Mouse (Mus musculus) testis, adult 2 months (tissue): ENCODE data around the gene Nudt14. TPM values are rescaled to one million over a fixed set of nuclear protein-coding genes. Genes with fewer than 3 reads are reported as not detected.

Source experiments
- H3K27ac ChIP-seq: fragments of 200-500 bp; 2 replicates; pipeline ENCODE4 v1.5.1; 2012; ENCODE audit warnings: low read depth, low read length; ENCODE audit not compliant: control insufficient read depth, insufficient read depth
- H3K27me3 ChIP-seq: fragments of 200-500 bp; 2 replicates; pipeline ENCODE4 v1.6.1; 2012; ENCODE audit warnings: mild to moderate bottlenecking, low read length, moderate library complexity; ENCODE audit not compliant: control insufficient read depth, insufficient read depth
- H3K36me3 ChIP-seq: fragments of 200-500 bp; 2 replicates; pipeline ENCODE4 v1.6.1; 2012; ENCODE audit warnings: mild to moderate bottlenecking, low read length; ENCODE audit not compliant: control insufficient read depth, insufficient read depth
- H3K4me1 ChIP-seq: fragments of 200-500 bp; 2 replicates; pipeline ENCODE4 v1.6.1; 2012; ENCODE audit warnings: low read length; ENCODE audit not compliant: control insufficient read depth, insufficient read depth
- H3K4me3 ChIP-seq: fragments of 200-500 bp; 2 replicates; pipeline ENCODE4 v1.5.1; 2012; ENCODE audit warnings: low read depth, mild to moderate bottlenecking, low read length, moderate library complexity, mixed read lengths; ENCODE audit not compliant: control insufficient read depth
- CTCF ChIP-seq: fragments of 200-500 bp; IDR thresholded peaks from 2 replicates; pipeline ENCODE4 v1.5.1; 2012; ENCODE audit warnings: low read depth, mild to moderate bottlenecking, inconsistent platforms, low read length, moderate library complexity; ENCODE audit not compliant: control insufficient read depth, insufficient read depth, insufficient replicate concordance
- POLR2A ChIP-seq: fragments of 200-500 bp; IDR thresholded peaks from 2 replicates; pipeline ENCODE4 v1.6.1; 2012; ENCODE audit warnings: low read depth, mild to moderate bottlenecking, inconsistent platforms, low read length, moderate library complexity; ENCODE audit not compliant: control insufficient read depth
- polyA plus RNA-seq: library from polyadenylated mRNA; depleted of rRNA; stranded (reverse); fragments of >200 nt; gene quantifications from 2 replicates; pipeline ENCODE4 v1.2.3, GENCODE M21; 2012

The Nudt14 gene
- polyA plus RNA-seq, 1 experiment, result 14.8 TPM

DNA sequence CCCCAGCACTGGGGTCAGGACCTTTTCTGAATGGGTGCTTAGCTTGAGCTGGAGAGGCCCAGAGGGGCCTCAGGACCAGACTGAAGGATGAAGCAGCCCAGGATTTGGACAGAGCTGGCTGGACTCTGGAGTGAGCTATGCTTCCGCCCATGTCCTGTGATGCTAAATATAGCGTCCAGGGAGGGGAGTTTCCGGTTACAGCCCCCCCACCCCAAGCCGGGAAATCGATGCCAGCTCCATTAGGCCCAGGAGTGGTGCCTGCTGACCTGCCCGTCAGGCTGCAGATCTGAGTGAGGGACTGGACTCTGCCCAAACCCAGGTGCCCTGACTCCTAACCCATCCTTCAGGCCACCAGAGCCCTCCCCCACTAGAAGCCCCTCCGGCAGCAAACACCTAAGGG lies 9.3 kb downstream of the Nudt14 start:
- H3K4me3 ChIP-seq, result no peak overlapping the region
- H3K4me1 ChIP-seq, result peaks cover 9% of the 10 kb centered on the region
- no peak overlapping the region for H3K27ac ChIP-seq
- no peaks in the 10 kb centered on the region for H3K27me3 ChIP-seq
- TF ChIP-seq POLR2A (no peak), CTCF (no peak)
- no peaks in the 10 kb centered on the region for H3K36me3 ChIP-seq

DNA sequence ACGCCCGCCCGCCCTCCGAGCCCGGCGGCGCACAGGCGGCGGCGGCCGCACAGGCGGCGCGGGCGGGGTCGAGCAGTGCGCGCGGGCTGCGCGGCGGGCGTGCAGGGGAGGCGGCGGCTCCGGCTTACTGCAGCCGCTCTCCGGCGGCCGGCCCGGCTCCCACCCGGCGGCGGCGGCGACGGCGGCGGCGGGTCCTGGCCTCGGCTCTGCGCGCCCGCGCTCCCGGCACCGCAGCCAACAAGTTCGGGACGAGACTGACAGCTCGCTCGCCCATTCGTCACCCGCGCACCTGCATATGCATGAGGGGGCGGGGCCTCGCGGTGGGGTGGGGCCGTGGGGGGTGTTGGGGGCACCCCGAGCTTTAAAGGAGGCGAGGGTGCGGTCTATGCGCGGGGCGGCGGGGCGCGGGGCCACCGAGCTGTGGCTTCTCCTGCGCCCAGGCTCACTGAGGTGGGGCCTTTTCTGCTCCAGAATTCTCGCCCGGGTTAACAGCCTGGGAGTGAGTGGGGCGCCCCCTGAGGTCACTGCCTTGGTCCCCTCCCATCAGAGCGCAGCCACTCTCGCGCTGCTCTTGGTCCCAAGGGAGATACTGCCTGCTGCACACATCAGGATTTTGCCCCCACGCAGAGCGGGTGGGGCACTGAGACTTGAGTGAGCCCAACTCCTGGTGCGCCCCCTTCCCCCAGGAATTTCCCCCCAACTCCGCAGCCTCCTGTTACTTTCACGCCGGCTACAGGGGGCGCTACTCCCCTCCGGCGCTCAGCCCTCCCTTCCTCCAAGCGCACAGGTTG lies 12.2 kb downstream of the Nudt14 start, which contains the start of gene Jag2:
Gene Jag2, minus strand, starts transcription at position 215 of the 791 bp plus-strand sequence.
- H3K27me3 ChIP-seq, result no peaks in the 10 kb centered on the region
- 0 out of 2 replicates have a peak, but pooled peaks have one; percentile 11 for TF ChIP-seq CTCF
- TF ChIP-seq POLR2A, result no peak
- peaks cover 12% of the 10 kb centered on the region for H3K4me1 ChIP-seq
- H3K27ac ChIP-seq, result peak within 1 kb of the TSS; percentile 25; the same call in 1 of the 2 replicates
- H3K36me3 ChIP-seq, result no peaks in the 10 kb centered on the region
- peak within 1 kb of the TSS; percentile 77 for H3K4me3 ChIP-seq

DNA sequence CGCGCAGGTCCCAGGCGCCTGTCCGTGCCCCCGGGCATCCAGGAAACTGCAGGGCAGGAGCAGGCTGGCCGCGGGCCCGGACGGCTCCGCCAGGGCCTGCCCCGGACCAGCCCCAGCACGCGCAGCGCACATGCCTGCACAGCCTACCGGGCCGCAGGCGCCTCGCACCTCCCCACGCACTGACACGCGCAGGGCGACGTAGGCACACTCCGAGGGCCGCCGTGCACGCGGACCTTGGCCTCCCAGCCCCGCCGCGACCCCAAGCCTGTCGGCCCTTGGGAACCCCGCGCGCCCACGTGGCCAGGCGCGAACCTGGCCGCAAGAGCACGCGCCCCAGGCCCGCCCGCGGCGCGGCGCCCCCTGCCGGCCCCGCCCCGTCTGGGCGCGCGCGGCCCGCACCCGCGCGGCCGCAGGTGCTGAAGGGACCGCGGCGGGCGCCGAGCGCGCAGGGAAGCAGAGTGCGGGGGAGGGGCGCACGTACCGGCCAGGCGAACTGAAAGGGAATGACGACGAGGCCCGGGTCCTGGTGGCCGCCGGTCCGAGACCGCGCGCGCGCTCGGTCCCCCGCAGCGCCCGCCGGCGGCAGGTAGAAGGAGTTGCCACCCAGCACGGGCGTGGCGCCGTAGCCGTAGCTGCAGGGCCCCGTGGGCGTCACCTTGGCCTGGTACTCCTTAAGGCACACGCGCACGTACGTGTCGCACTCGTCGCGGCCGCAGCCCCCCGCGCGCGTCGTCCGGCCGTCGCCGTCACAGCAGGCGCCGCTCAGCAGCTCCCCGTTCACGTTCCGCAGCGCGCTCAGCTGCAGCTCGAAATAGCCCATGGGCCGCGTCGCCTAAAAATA lies 13.3 kb downstream of the Nudt14 start:
- H3K27me3 ChIP-seq, result no peaks in the 10 kb centered on the region
- TF ChIP-seq POLR2A (no peak), CTCF (no peak)
- peaks cover 12% of the 10 kb centered on the region for H3K4me1 ChIP-seq
- H3K36me3 ChIP-seq, result no peaks in the 10 kb centered on the region
- peak overlapping the region; percentile 77 for H3K4me3 ChIP-seq
- peak overlapping the region; percentile 25; the same call in 1 of the 2 replicates for H3K27ac ChIP-seq

DNA sequence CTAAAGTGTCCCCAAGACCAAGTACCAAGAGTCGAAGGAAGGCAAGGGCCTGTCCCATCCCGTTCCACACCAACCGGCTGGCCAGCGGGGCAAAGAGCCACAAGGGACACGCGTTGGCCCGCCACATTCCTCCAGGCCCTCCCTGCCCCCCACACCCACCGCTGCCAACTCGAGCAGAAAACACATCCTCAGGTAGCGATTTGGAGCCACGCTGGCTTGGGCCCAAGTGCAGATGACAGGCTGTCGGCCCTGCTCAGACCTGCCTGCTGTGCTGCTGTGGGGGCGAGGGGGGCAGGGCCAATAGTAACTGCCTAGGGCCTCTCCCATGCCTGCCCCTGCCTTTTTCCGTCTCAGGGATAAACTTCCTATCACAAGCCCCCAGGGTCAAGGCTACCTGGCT lies 14.7 kb downstream of the Nudt14 start:
- no peaks in the 10 kb centered on the region for H3K27me3 ChIP-seq
- H3K4me3 ChIP-seq, result no peak overlapping the region

DNA sequence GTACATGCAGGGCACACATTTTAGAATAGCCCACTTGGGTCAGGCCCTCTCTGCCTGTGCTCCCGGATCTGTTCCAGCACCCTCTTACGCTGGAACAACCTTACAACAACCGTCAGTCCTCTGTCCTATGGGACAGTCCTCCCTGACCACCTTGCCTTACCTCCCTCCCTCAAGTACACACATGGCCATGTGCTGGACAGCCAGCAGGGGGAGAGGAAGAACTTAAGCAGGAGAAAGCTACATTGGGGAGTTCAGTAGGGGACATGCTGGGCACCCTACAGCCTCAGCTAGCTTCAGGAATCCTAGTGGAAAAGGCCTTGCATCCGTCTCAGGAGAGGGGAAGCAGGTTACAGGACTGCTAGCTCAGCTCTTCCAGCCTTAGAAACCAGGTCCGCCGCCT lies 16.0 kb downstream of the Nudt14 start:
- no peaks in the 10 kb centered on the region for H3K27me3 ChIP-seq
- no peak overlapping the region for H3K4me3 ChIP-seq
- no peak overlapping the region for H3K27ac ChIP-seq
- H3K36me3 ChIP-seq, result no peaks in the 10 kb centered on the region
- H3K4me1 ChIP-seq, result peaks cover 12% of the 10 kb centered on the region
- TF ChIP-seq CTCF (no peak), POLR2A (no peak)

More for the DNA sequence above, 14.7 kb downstream of the Nudt14 start:
- H3K27ac ChIP-seq, result no peak overlapping the region
- TF ChIP-seq CTCF (no peak), POLR2A (no peak)
- H3K4me1 ChIP-seq, result peaks cover 12% of the 10 kb centered on the region
- H3K36me3 ChIP-seq, result no peaks in the 10 kb centered on the region

DNA sequence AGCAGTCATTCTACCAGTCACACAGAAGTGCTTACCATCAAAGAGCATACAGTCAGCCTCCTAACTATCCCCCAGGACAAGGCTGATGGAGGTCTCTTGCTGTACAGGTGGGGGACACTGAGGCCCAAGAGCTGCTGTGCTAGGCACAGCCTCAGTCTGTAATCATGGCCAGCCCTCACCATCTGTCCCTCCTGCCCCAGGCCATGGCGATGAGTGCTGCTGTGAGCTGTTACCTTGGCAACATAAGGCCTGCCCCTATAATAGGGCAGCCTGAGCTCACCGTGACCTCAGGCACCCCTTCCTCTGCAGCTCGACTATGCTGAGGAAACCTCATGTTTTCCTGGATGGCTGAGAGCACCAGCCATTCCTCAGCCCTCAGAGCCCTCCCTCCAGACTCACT lies 19.4 kb downstream of the Nudt14 start:
- TF ChIP-seq CTCF (no peak), POLR2A (no peak)
- Histone ChIP-seq H3K4me1 (peaks cover 2% of the 10 kb centered on the region), H3K27ac (no peak overlapping the region), H3K36me3 (no peaks in the 10 kb centered on the region), H3K4me3 (no peak overlapping the region), H3K27me3 (no peaks in the 10 kb centered on the region)

DNA sequence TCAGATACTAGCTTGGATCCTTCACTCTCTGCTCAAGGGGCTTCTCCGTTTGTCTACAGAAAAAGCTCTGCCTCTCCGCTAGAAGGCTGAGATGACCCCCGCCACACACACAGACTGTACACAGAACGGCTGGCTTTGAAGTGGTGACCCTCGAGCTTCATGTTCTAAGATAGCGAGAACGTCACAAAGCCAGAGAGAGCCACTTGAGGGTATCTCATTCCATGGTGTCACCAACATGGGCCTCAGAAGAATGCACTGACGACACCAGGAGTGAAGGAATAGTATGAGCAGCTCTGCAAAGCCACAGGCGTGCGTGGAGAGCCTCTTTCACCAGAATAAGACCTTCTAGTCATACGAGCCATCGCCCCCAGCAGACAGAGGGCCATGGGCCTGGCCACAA lies 20.4 kb downstream of the Nudt14 start:
- Histone ChIP-seq H3K4me3 (no peak overlapping the region), H3K27ac (no peak overlapping the region), H3K4me1 (no peaks in the 10 kb centered on the region), H3K27me3 (no peaks in the 10 kb centered on the region), H3K36me3 (no peaks in the 10 kb centered on the region)
- TF ChIP-seq POLR2A (no peak), CTCF (no peak)
